Mouse (Mus musculus) midbrain, postnatal 0 days (tissue): Measurements from ENCODE around the gene Csnk1g2. TPM values are rescaled to one million over a fixed set of nuclear protein-coding genes. Genes with fewer than 3 reads are reported as not detected.
"Not testable (repeated sequence)": the region's sequence is repeated elsewhere in the genome, so short reads cannot be mapped to it uniquely, and the experiment has no call there.

Experiments
- ATAC-seq: fragments of 200-750 bp; cut with Nextera tagmentation; 2 replicates; pipeline ENCODE4 v1.8.0; 2017; ENCODE audit warnings: moderate number of reproducible peaks, mild to moderate bottlenecking, moderate TSS enrichment, moderate library complexity; ENCODE audit not compliant: low FRiP score
- DNase-seq: peaks from one replicate; pipeline ENCODE4 v3.0.0-alpha.2; 2015; ENCODE audit warnings: low spot score
- H3K27ac ChIP-seq: fragments of 300-500 bp; sonication (generic); 2 replicates; pipeline ENCODE4 v1.5.1; 2014; ENCODE audit warnings: low read depth, mild to moderate bottlenecking, low read length, mixed read lengths
- H3K27me3 ChIP-seq: fragments of 300-500 bp; sonication (generic); 2 replicates; pipeline ENCODE4 v1.6.1; 2014; ENCODE audit warnings: low read length, control low read depth, mixed read lengths; ENCODE audit not compliant: insufficient read depth
- H3K36me3 ChIP-seq: fragments of 300-500 bp; sonication (generic); 2 replicates; pipeline ENCODE4 v1.6.1; 2014; ENCODE audit warnings: low read length, control low read depth, mixed read lengths; ENCODE audit not compliant: insufficient read depth
- H3K4me1 ChIP-seq: fragments of 300-500 bp; sonication (generic); 2 replicates; pipeline ENCODE4 v1.6.1; 2014; ENCODE audit warnings: mild to moderate bottlenecking, control low read depth, antibody characterized with exemption, low read length, mixed read lengths; ENCODE audit not compliant: insufficient read depth
- H3K4me2 ChIP-seq: fragments of 300-500 bp; sonication (generic); 2 replicates; pipeline ENCODE4 v1.6.1; 2014; ENCODE audit warnings: low read depth, mild to moderate bottlenecking, low read length, mixed read lengths; ENCODE audit not compliant: poor library complexity, severe bottlenecking
- H3K4me3 ChIP-seq: fragments of 300-500 bp; sonication (generic); 2 replicates; pipeline ENCODE4 v1.5.1; 2014; ENCODE audit warnings: low read depth, mild to moderate bottlenecking, low read length, moderate library complexity
- H3K9ac ChIP-seq: fragments of 300-500 bp; sonication (generic); replicated peaks from 2 replicates; pipeline ENCODE4 v1.6.1; 2014; ENCODE audit warnings: mild to moderate bottlenecking, low read length, moderate library complexity, mixed read lengths; ENCODE audit not compliant: poor library complexity, severe bottlenecking
- H3K9me3 ChIP-seq: fragments of 300-500 bp; sonication (generic); 2 replicates; pipeline ENCODE4 v1.6.1; 2016; ENCODE audit warnings: low read length, control low read depth
- CTCF ChIP-seq: IDR thresholded peaks from 2 replicates; pipeline ENCODE4 v1.5.1; 2016; ENCODE audit warnings: antibody characterized with exemption, mild to moderate bottlenecking
- whole genome bisulfite sequencing: fragments of 180-500 bp; shearing (Covaris S2); extraction: QIAGEN DNeasy Blood & Tissue Kit; methylation state at CpG from one replicate; pipeline ENCODE4 v1.1.7; 2014; 5-methylcytosine and 5-hydroxymethylcytosine counted together
- polyA plus RNA-seq: library from polyadenylated mRNA; unstranded; fragments of >200 nt; fragmentation: Nextera tagmentation; extraction: Ambion mirVana; gene quantifications from 2 replicates; pipeline ENCODE4 v1.2.1, GENCODE M21; 2015
- total RNA-seq: library from RNA; depleted of rRNA; stranded (reverse); fragments of >200 nt; gene quantifications from 2 replicates; pipeline ENCODE4 v1.2.3, GENCODE M21; 2014

Csnk1g2 gene
- total and polyA plus RNA-seq, 2 experiments from 2014 or later: 93.3 to 146 TPM

DNA sequence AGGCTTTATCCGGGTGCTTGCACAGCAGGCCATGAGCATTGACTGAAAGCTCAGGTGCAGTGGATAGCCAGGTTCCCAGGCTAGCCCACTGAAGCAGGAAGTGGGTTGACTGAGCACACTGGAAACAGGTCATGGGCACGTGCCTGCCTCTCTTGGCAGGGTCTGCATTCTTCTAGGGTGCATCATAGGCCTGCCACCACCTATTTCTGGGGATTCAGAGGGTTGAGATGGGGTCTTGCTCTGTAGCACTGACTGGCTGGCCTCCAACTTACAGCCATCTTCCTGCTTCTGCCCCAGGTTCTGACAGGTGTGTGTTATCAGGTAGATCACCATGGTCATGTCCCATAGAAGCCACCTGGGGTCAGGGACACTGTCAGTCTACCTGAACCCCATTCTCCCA lies 17.6 kb upstream of the Csnk1g2 start:
- ATAC-seq: no peak
- no peaks in the 10 kb centered on the region for H3K27me3 ChIP-seq
- peaks cover 10% of the 10 kb centered on the region; the same call in 1 of the 2 replicates for H3K4me1 ChIP-seq
- no peak for TF ChIP-seq CTCF
- H3K9ac ChIP-seq: no peak overlapping the region
- 94% methylated on average over 2 of the region's 2 CpGs for WGBS
- H3K36me3 ChIP-seq: peaks cover 37% of the 10 kb centered on the region
- no peaks in the 10 kb centered on the region for H3K9me3 ChIP-seq
- no peak overlapping the region for H3K4me2 ChIP-seq
- DNase-seq: no peak
- no peak overlapping the region for H3K4me3 ChIP-seq
- no peak overlapping the region for H3K27ac ChIP-seq

DNA sequence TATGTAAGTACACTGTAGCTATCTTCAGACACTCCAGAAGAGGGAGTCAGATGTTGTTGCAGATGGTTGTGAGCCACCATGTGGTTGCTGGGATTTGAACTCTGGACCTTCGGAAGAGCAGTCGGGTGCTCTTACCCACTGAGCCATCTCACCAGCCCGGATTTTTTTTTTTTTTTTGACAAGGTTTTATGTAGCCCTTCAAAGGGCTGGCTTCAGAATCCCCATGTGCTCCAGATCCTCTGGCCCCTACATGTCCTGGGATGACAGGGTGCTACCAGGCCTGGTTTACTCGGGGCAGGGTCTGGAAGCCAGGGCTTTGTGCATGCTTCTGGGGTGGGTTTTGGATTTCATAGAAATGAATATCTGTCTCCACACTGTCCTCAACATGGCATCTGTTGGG lies 16.9 kb upstream of the Csnk1g2 start, which contains the start of gene Gm49322:
Gene Gm49322 (plus strand): TSS at position 301 of the 400 bp plus-strand sequence.
- Histone ChIP-seq H3K4me1 (peaks cover 10% of the 10 kb centered on the region; the same call in 1 of the 2 replicates), H3K36me3 (peaks cover 37% of the 10 kb centered on the region)
- not testable (repeated sequence) for DNase-seq, H3K9ac ChIP-seq, ATAC-seq, H3K9me3 ChIP-seq, H3K27me3 ChIP-seq, H3K4me3 ChIP-seq, H3K27ac ChIP-seq, H3K4me2 ChIP-seq
- WGBS: 88% methylated on average over 4 of the region's 4 CpGs

DNA sequence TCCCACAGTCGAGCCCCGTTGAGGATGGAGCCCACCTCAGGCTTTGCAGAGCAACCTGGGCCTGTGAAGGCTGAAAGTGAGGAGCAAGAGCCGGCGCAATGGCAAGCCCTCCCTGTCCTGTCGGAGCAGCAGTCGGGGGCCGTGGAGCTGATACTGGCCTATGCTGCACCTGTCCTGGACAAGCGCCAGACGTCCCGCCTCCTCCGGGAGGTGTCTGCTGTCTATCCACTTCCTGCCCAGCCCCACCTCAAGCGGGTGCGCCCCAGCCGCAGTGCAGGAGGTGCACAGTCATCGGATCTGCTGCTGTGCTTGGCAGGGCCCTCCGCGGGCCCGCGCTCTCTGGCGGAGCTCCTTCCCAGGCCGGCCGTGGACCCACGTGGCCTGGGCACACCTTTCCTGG lies 16.3 kb upstream of the Csnk1g2 start:
- DNase-seq: no peak
- no peaks in the 10 kb centered on the region for H3K27me3 ChIP-seq
- no peak overlapping the region for H3K9ac ChIP-seq
- peaks cover 37% of the 10 kb centered on the region for H3K36me3 ChIP-seq
- H3K9me3 ChIP-seq: no peaks in the 10 kb centered on the region
- no peak for ATAC-seq
- H3K4me2 ChIP-seq: no peak overlapping the region
- no peak overlapping the region for H3K27ac ChIP-seq
- peaks cover 10% of the 10 kb centered on the region; the same call in 1 of the 2 replicates for H3K4me1 ChIP-seq
- H3K4me3 ChIP-seq: no peak overlapping the region
- WGBS: 95% methylated on average over 23 of the region's 23 CpGs
- no peak for TF ChIP-seq CTCF

DNA sequence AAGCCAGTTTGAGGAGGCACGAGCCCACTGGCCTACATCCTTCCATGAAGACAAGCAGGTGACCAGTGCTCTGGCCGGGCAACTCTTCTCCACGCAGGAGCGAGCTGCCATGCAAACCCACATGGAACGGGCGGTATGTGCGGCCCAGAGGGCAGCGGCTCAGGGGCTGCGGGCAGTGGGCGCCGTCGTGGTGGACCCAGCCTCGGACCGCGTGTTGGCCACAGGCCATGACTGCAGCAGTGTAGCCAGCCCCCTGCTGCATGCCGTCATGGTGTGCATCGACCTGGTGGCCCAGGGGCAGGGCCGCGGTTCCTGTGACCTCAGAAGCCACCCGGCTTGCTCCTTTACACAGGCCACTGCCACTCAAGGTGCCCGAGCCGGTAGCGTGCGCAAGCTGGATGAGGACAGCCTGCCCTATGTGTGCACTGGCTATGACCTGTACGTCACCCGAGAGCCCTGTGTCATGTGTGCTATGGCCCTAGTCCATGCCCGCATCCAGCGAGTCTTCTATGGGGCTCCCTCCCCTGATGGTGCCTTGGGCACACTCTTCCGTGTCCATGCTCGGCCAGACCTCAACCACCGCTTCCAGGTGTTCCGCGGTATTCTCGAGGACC lies 15.8 kb upstream of the Csnk1g2 start:
- H3K36me3 ChIP-seq: peaks cover 37% of the 10 kb centered on the region
- ATAC-seq: no peak
- 96% methylated on average over 33 of the region's 34 CpGs for WGBS

DNA sequence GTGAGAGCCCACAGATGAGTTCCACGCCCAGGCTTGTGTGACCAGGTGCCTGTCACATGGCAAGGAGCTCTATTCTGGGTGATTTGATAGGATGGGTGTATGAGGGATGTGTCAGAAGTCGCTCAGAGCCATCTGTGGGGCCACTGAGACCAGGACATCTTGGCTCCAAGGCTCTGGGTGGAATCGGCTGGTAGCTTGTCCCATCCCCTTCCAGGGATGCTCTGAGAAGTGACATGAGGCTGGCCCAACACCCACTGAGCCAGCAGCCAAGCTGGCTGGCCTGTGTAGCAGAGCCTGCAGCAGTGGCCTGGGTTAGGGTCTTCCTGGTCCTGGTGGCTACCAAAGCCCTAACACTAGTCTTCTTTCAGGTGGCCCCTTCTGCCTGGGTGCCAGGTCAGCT lies 14.2 kb upstream of the Csnk1g2 start:
- no peak for TF ChIP-seq CTCF
- DNase-seq: no peak
- H3K36me3 ChIP-seq: peaks cover 44% of the 10 kb centered on the region

More for the DNA sequence above, 15.8 kb upstream of the Csnk1g2 start:
- Histone ChIP-seq H3K4me2 (no peak overlapping the region), H3K27me3 (no peaks in the 10 kb centered on the region), H3K4me3 (no peak overlapping the region), H3K4me1 (peaks cover 10% of the 10 kb centered on the region; the same call in 1 of the 2 replicates), H3K9me3 (no peaks in the 10 kb centered on the region), H3K27ac (no peak overlapping the region), H3K9ac (no peak overlapping the region)
- TF ChIP-seq CTCF: no peak
- DNase-seq: no peak

DNA sequence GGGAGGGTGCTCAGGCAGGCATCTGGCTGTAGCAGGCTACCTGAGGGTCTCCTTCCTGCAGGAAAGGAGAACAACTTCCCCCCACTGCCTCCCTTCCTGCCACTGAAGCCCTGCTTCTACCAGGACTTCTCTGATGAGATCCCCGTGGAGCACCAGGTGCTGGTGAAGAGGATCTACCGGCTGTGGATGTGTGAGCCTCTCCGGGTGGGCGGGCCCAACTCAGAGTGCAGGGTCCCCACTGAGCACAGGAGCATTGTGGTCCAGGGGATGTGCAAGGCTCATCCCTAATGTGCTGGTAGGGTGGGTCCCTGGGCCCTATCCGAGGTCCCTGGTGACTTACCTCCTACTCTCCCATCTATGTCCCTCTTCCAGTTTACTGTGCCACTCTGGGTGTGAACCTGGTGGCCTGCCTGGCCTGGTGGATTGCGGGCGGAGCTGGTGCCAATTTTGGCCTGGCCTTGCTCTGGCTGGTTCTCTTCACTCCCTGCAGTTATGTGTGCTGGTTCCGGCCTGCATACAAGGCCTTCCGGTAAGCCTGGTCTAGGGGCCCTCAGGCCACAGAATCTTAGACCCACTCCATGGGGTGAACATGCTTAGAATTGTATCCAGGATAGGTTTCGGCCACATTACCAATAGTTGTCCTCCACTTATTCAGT lies 13.2 kb upstream of the Csnk1g2 start:
- no peak for TF ChIP-seq CTCF
- peaks cover 49% of the 10 kb centered on the region for H3K36me3 ChIP-seq
- H3K4me1 ChIP-seq: no peaks in the 10 kb centered on the region
- H3K9me3 ChIP-seq: no peaks in the 10 kb centered on the region
- H3K9ac ChIP-seq: no peak overlapping the region
- ATAC-seq (no peak), DNase-seq (no peak)
- no peak overlapping the region for H3K27ac ChIP-seq
- H3K27me3 ChIP-seq: no peaks in the 10 kb centered on the region
- H3K4me3 ChIP-seq: no peak overlapping the region
- 93% methylated on average over 10 of the region's 10 CpGs for WGBS
- H3K4me2 ChIP-seq: no peak overlapping the region

More for the DNA sequence above, 14.2 kb upstream of the Csnk1g2 start:
- Histone ChIP-seq H3K4me1 (peaks cover 9% of the 10 kb centered on the region; the same call in 1 of the 2 replicates), H3K9me3 (no peaks in the 10 kb centered on the region), H3K9ac (no peak overlapping the region), H3K4me2 (no peak overlapping the region), H3K4me3 (no peak overlapping the region), H3K27me3 (no peaks in the 10 kb centered on the region), H3K27ac (no peak overlapping the region)
- ATAC-seq: no peak
- 92% methylated on average over 3 of the region's 3 CpGs for WGBS
